In the genomic region with DNA sequence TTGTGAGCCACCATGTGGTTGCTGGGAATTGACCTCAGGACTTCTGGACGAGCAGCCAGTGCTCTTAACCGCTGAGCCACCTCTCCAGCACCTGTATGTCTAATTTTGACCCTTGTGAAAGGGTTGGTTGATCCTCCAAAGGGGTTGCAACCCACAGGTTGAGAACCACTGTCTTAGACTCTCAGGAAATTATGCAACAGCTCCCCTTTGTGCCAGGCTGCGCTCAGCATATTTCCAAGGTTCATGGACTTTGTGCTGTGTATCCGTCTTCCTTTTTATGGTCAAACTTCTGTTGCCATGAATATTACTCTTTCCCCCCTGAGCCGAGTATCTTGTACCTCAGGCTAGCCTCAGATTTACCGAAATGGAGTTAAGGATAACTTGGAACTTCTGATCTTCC, we compare ENCODE assay signal across 22 mouse cellular contexts. TPM values are rescaled to one million over a fixed set of nuclear protein-coding genes. Genes with fewer than 3 reads are reported as not detected.
DNase-seq lines count a peak whose midpoint lies in the region; ATAC-seq and TF ChIP-seq lines count a peak whose summit lies in the region.
"Had no signal": no experiment of that assay in that cellular context is flagged by ENCODE, and none has a peak within 500 bp of the region (broad histone marks: within the 10 kb centered on the region; RNA-seq: fewer than 3 reads in every experiment).

No protein-coding gene starts in this region.

- peaks cover 27% of the 10 kb centered on the region for H3K36me3 ChIP-seq in intestine, embryonic 16.5 days (ENCODE audit: control insufficient read depth, insufficient read depth, low read length)
- H3K36me3 ChIP-seq in intestine, embryonic 15.5 days = peaks cover 48% of the 10 kb centered on the region
- H3K36me3 ChIP-seq in kidney, embryonic 16.5 days (ENCODE audit: insufficient read depth, low read length) = peaks cover 57% of the 10 kb centered on the region
- peaks cover 77% of the 10 kb centered on the region for H3K36me3 ChIP-seq in small intestine, adult 2 months (ENCODE audit: control insufficient read depth, insufficient read depth, low read length)

- TF ChIP-seq POLR2A in small intestine, adult 2 months (IDR thresholded peaks at IDR 0.05; ENCODE audit: low read depth, low read length) = no peak

- H3K9ac ChIP-seq in intestine, embryonic 16.5 days (ENCODE audit: low read depth, low read length) = no peak overlapping the region
- H3K9ac ChIP-seq in intestine, embryonic 15.5 days = no peak overlapping the region
- no peak overlapping the region for H3K9ac ChIP-seq in kidney, embryonic 16.5 days (replicated peaks; ENCODE audit: low read length)
- H3K9ac ChIP-seq: embryonic facial prominence, embryonic 12.5 days; forebrain, embryonic 15.5 days had no signal

- H3K4me1 ChIP-seq in intestine, embryonic 16.5 days (ENCODE audit: control insufficient read depth, insufficient read depth, low read length) = peaks cover 2% of the 10 kb centered on the region; the same call in 1 of the 2 replicates
- H3K4me1 ChIP-seq in intestine, embryonic 15.5 days (replicated peaks) = no peaks in the 10 kb centered on the region
- H3K4me1 ChIP-seq in kidney, embryonic 16.5 days (ENCODE audit: insufficient read depth, low read length) = no peaks in the 10 kb centered on the region
- peaks cover 13% of the 10 kb centered on the region for H3K4me1 ChIP-seq in small intestine, adult 2 months (ENCODE audit: control insufficient read depth, insufficient read depth, insufficient read length, low read length)
- H3K4me1 ChIP-seq: embryonic facial prominence, embryonic 12.5 days; forebrain, embryonic 15.5 days had no signal

- H3K27me3 ChIP-seq in intestine, embryonic 16.5 days (replicated peaks; ENCODE audit: control insufficient read depth, insufficient read depth, low read length) = no peaks in the 10 kb centered on the region
- H3K27me3 ChIP-seq in intestine, embryonic 15.5 days (replicated peaks) = no peaks in the 10 kb centered on the region
- no peaks in the 10 kb centered on the region for H3K27me3 ChIP-seq in kidney, embryonic 16.5 days (ENCODE audit: insufficient read depth, low read length)
- no peaks in the 10 kb centered on the region for H3K27me3 ChIP-seq in small intestine, adult 2 months (ENCODE audit: control insufficient read depth, insufficient read depth, low read length)
- H3K27me3 ChIP-seq: embryonic facial prominence, embryonic 12.5 days; forebrain, embryonic 15.5 days had no signal

- H3K27ac ChIP-seq in intestine, embryonic 16.5 days (ENCODE audit: low read length) = no peak overlapping the region
- no peak overlapping the region for H3K27ac ChIP-seq in intestine, embryonic 15.5 days
- no peak overlapping the region for H3K27ac ChIP-seq in kidney, embryonic 16.5 days (ENCODE audit: low read length)
- peak overlapping the region; percentile 54 for H3K27ac ChIP-seq in small intestine, adult 2 months (ENCODE audit: insufficient read depth, low read depth, low read length)
- H3K27ac ChIP-seq: embryonic facial prominence, embryonic 12.5 days; forebrain, embryonic 15.5 days; heart, embryonic 10.5 days had no signal

- H3K4me3 ChIP-seq in intestine, embryonic 16.5 days (ENCODE audit: low read length) = no peak overlapping the region
- H3K4me3 ChIP-seq in intestine, embryonic 15.5 days (replicated peaks) = no peak overlapping the region
- no peak overlapping the region for H3K4me3 ChIP-seq in kidney, embryonic 16.5 days (ENCODE audit: low read length)
- H3K4me3 ChIP-seq in small intestine, adult 2 months (ENCODE audit: low read depth, low read length) = no peak overlapping the region
- H3K4me3 ChIP-seq: embryonic facial prominence, embryonic 12.5 days; forebrain, embryonic 15.5 days; heart, embryonic 10.5 days had no signal

- TF ChIP-seq CTCF in small intestine, adult 2 months (IDR thresholded peaks at IDR 0.05; ENCODE audit: extremely low read depth, insufficient read length, insufficient replicate concordance, low read depth, low read length) = no peak

- DNase-seq in kidney, adult 8-10 months = peak; percentile 74 to 83
- peak; percentile 22 for DNase-seq in kidney, postnatal 14 days
- DNase-seq in layer of hippocampus, adult 9-10 months (ENCODE audit: low spot score) = no peak
- DNase-seq: adrenal gland, adult 8-10 months; adrenal gland, postnatal 36 days; B cell, adult 2 months; cerebellum, adult 8-10 months; cerebellum, postnatal 14 days; gastrocnemius, postnatal 36 days; heart, adult 18-20 months; heart, postnatal 10 days; heart, postnatal 4 days had no signal

- H3K4me2 ChIP-seq in intestine, embryonic 16.5 days (ENCODE audit: low read depth, low read length) = no peak overlapping the region
- H3K4me2 ChIP-seq in intestine, embryonic 15.5 days (replicated peaks) = no peak overlapping the region
- H3K4me2 ChIP-seq in kidney, embryonic 16.5 days (replicated peaks; ENCODE audit: low read depth, low read length) = no peak overlapping the region
- H3K4me2 ChIP-seq: embryonic facial prominence, embryonic 12.5 days; forebrain, embryonic 15.5 days had no signal

- 85% methylated on average over 6 of the region's 6 CpGs for WGBS in intestine, embryonic 16.5 days
- WGBS in intestine, embryonic 15.5 days = 92% methylated on average over 6 of the region's 6 CpGs
- 92% methylated on average over 6 of the region's 6 CpGs for WGBS in kidney, embryonic 16.5 days
- WGBS in small intestine, adult 2 months = 75% methylated on average over 6 of the region's 6 CpGs

- peak; percentile 24; the same call in 1 of the 2 replicates for ATAC-seq in intestine, embryonic 16.5 days
- ATAC-seq in intestine, embryonic 15.5 days = no peak
- ATAC-seq in kidney, embryonic 16.5 days (ENCODE audit: low FRiP score, low TSS enrichment) = no peak
- ATAC-seq: CD4-positive, CD25-positive, alpha-beta regulatory T cell, adult 4 months; forebrain, embryonic 15.5 days had no signal

- H3K9me3 ChIP-seq in intestine, embryonic 16.5 days (ENCODE audit: control insufficient read depth, low read length) = no peaks in the 10 kb centered on the region
- H3K9me3 ChIP-seq in intestine, embryonic 15.5 days = no peaks in the 10 kb centered on the region
- no peaks in the 10 kb centered on the region for H3K9me3 ChIP-seq in kidney, embryonic 16.5 days (ENCODE audit: low read length)
- H3K9me3 ChIP-seq: embryonic facial prominence, embryonic 12.5 days; forebrain, embryonic 15.5 days; G1E; heart, embryonic 10.5 days had no signal

RNA-seq across cellular contexts. Expression of gene Arhgap1, which starts 11.3 kb away (rescaled TPM):
- polyA plus RNA-seq in intestine, embryonic 16.5 days (2015; fragmentation: Nextera tagmentation; extraction: Ambion mirVana) = 157 and 173 TPM in 2 replicates
- polyA plus RNA-seq in intestine, embryonic 15.5 days (2015; fragmentation: Nextera tagmentation; extraction: Ambion mirVana) = 140 and 143 TPM in 2 replicates
- polyA plus RNA-seq in kidney, embryonic 16.5 days (2015; fragmentation: Nextera tagmentation; extraction: Ambion mirVana) = 137 and 142 TPM in 2 replicates
- 44.2 and 99.2 TPM in 2 replicates for polyA plus RNA-seq in small intestine, adult 2 months (2012; rRNA removed)

RNA-seq across cellular contexts. Expression of gene Zfp408, which starts 11.4 kb away (rescaled TPM):
- 7.9 and 9.2 TPM in 2 replicates for polyA plus RNA-seq in intestine, embryonic 16.5 days (2015; fragmentation: Nextera tagmentation; extraction: Ambion mirVana)
- polyA plus RNA-seq in intestine, embryonic 15.5 days (2015; fragmentation: Nextera tagmentation; extraction: Ambion mirVana) = 7.8 and 8.0 TPM in 2 replicates
- 12.6 and 13.8 TPM in 2 replicates for polyA plus RNA-seq in kidney, embryonic 16.5 days (2015; fragmentation: Nextera tagmentation; extraction: Ambion mirVana)
- 6.2 and 11.0 TPM in 2 replicates for polyA plus RNA-seq in small intestine, adult 2 months (2012; rRNA removed)

RNA-seq across cellular contexts. Expression of gene F2, which starts 24.8 kb away (rescaled TPM):
- 3.7 and 8.7 TPM in 2 replicates for polyA plus RNA-seq in intestine, embryonic 16.5 days (2015; fragmentation: Nextera tagmentation; extraction: Ambion mirVana)
- polyA plus RNA-seq in intestine, embryonic 15.5 days (2015; fragmentation: Nextera tagmentation; extraction: Ambion mirVana) = 3.4 and 7.2 TPM in 2 replicates
- polyA plus RNA-seq in kidney, embryonic 16.5 days (2015; fragmentation: Nextera tagmentation; extraction: Ambion mirVana) = 1.2 and 1.8 TPM in 2 replicates
- 0.20 and 0.79 TPM in 2 replicates for polyA plus RNA-seq in small intestine, adult 2 months (2012; rRNA removed)
- polyA plus RNA-seq: forebrain, embryonic 11.5 days had no signal

RNA-seq across cellular contexts. Expression of gene Atg13, which starts 49.4 kb away (rescaled TPM):
- polyA plus RNA-seq in intestine, embryonic 16.5 days (2015; fragmentation: Nextera tagmentation; extraction: Ambion mirVana) = 22.9 and 25.8 TPM in 2 replicates
- polyA plus RNA-seq in intestine, embryonic 15.5 days (2015; fragmentation: Nextera tagmentation; extraction: Ambion mirVana) = 20.4 and 20.7 TPM in 2 replicates
- 29.1 and 29.2 TPM in 2 replicates for polyA plus RNA-seq in kidney, embryonic 16.5 days (2015; fragmentation: Nextera tagmentation; extraction: Ambion mirVana)
- 10.0 and 26.0 TPM in 2 replicates for polyA plus RNA-seq in small intestine, adult 2 months (2012; rRNA removed)

RNA-seq across cellular contexts. Expression of gene Harbi1, which starts 49.7 kb away (rescaled TPM):
- polyA plus RNA-seq in intestine, embryonic 16.5 days (2015; fragmentation: Nextera tagmentation; extraction: Ambion mirVana) = 14.8 and 17.1 TPM in 2 replicates
- polyA plus RNA-seq in intestine, embryonic 15.5 days (2015; fragmentation: Nextera tagmentation; extraction: Ambion mirVana) = 17.0 and 17.8 TPM in 2 replicates
- polyA plus RNA-seq in kidney, embryonic 16.5 days (2015; fragmentation: Nextera tagmentation; extraction: Ambion mirVana) = 20.6 and 24.7 TPM in 2 replicates
- 1.5 and 1.9 TPM in 2 replicates for polyA plus RNA-seq in small intestine, adult 2 months (2012; rRNA removed)
